Mouse (Mus musculus) spleen, adult 2 months (tissue): ENCODE data around the gene Gpr82.

ENCODE experiments used
- CTCF ChIP-seq: fragments of 200-500 bp; IDR thresholded peaks from 2 replicates; pipeline ENCODE4 v1.5.1; 2011; ENCODE audit warnings: mild to moderate bottlenecking, inconsistent platforms; ENCODE audit not compliant: insufficient read depth, insufficient read length, insufficient replicate concordance; ENCODE audit errors: extremely low read depth
- POLR2A ChIP-seq: fragments of 200-500 bp; IDR thresholded peaks from 2 replicates; pipeline ENCODE4 v1.6.1; 2011; ENCODE audit warnings: low read depth, low read length, inconsistent platforms

DNA sequence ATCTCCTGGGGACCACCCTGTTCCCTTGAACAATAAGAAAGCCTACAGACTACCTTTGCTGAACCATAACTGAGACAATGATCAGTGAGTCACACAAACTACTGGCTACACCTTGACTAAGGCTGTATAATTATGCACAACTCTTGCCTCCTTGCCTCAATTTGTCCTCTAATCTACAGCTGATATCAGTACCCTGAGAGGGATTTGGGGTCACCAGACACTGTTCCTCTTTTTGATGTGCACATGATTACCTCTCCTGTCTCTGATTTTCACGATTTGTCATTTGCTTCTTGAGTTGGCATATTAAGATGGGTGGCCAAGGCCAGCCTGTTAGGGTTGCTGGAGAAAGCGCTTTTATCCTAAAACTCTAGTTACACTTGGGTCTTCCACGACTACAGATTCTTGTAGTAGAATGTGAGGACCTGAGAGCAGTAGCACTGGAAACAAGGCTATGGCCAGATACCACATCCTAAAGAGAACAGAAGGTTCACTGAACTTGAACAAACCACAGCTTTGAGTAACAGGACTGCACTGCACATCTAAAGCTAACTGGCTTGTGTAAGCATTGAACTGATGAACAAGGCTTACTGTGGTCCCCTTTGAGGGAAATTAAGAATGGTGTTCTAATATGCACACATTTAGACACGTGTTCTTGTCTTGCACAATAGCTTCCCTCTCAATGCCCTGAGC is 1.8 kb upstream of the Gpr82 start:
- TF ChIP-seq CTCF (no peak), POLR2A (no peak)
